Mouse (Mus musculus) small intestine, adult 2 months (tissue): Measurements from ENCODE around the gene Fggy.

Experiments
- CTCF ChIP-seq: fragments of 200-500 bp; IDR thresholded peaks from 2 replicates; pipeline ENCODE4 v1.5.1; 2012; ENCODE audit warnings: low read depth, mild to moderate bottlenecking, control low read depth, inconsistent platforms, low read length, moderate library complexity, mixed read lengths; ENCODE audit not compliant: insufficient replicate concordance, insufficient read length; ENCODE audit errors: extremely low read depth
- POLR2A ChIP-seq: fragments of 200-500 bp; IDR thresholded peaks from 2 replicates; pipeline ENCODE4 v1.6.1; 2012; ENCODE audit warnings: low read depth, mild to moderate bottlenecking, control low read depth, inconsistent platforms, low read length, moderate library complexity

- TF ChIP-seq POLR2A = no peak
- no peak for TF ChIP-seq CTCF
Observed at GRCm38 (mm10) chr4:95644048-95644447, 86.7 kb downstream of the Fggy start.
